Mouse (Mus musculus) duodenum, adult 2 months (tissue): ENCODE data around the gene Akain1. TPM values are rescaled to one million over a fixed set of nuclear protein-coding genes. Genes with fewer than 3 reads are reported as not detected.

ENCODE experiments used
- polyA plus RNA-seq: library from polyadenylated mRNA; depleted of rRNA; stranded (reverse); fragments of >200 nt; gene quantifications from 2 replicates; pipeline ENCODE4 v1.2.3, GENCODE M21; 2012; ENCODE audit warnings: low replicate concordance; rRNA removed

Gene Akain1
- 0.04 and 0.06 TPM in 2 replicates for polyA plus RNA-seq

DNA sequence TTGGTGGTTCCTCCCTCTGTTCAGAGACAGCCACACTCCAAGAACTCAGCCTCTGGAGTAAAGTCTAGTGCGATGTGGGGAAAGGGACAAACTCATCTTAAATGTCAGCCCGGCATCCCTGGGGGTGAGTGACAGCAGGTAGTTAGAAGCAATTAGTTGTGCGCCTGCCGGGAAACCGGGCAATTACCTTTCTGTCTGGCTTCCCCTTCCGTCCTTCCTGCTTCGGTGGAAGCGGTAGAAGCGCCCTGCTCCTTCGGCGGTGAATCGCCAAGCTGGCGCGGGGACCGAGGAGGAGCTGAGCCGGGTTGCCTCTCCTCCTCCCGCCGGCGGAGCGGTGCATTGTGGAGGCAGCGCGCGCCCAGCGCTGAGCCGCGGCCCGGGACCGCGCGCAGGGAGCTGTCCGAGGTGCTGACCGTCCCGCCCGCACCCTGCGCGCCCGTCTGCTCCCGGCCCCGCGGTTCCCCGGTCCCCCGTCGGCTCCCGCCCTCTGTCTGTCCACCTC is at the start of gene Akain1:
Gene Akain1 (plus strand): TSS at position 337 of the 502 bp plus-strand sequence.

Other genes starting within 250 kb of the Akain1 start
- gene Zbtb14, start 56.3 kb upstream of the Akain1 start, polyA plus RNA-seq: 0.43 and 0.91 TPM in 2 replicates